Mouse (Mus musculus) midbrain, embryonic 10.5 days (tissue): ENCODE results near the gene Ptpra. TPM values are rescaled to one million over a fixed set of nuclear protein-coding genes. Genes with fewer than 3 reads are reported as not detected.

Source experiments
- DNase-seq: peaks from one replicate; pipeline ENCODE4 v3.0.0-alpha.2; 2017; ENCODE audit warnings: low spot score
- H3K27ac ChIP-seq: fragments of 300-500 bp; sonication (generic); replicated peaks from 2 replicates; pipeline ENCODE4 v1.5.1; 2016; ENCODE audit warnings: mild to moderate bottlenecking
- H3K27me3 ChIP-seq: fragments of 300-500 bp; sonication (generic); 2 replicates; pipeline ENCODE4 v1.6.1; 2016; ENCODE audit warnings: low read depth, mild to moderate bottlenecking; ENCODE audit not compliant: poor library complexity, severe bottlenecking
- H3K36me3 ChIP-seq: fragments of 300-500 bp; sonication (generic); 2 replicates; pipeline ENCODE4 v1.6.1; 2016; ENCODE audit warnings: mild to moderate bottlenecking, moderate library complexity
- H3K4me1 ChIP-seq: fragments of 300-500 bp; sonication (generic); 2 replicates; pipeline ENCODE4 v1.6.1; 2016
- H3K4me3 ChIP-seq: fragments of 300-500 bp; sonication (generic); 2 replicates; pipeline ENCODE4 v1.5.1; 2016; ENCODE audit warnings: mild to moderate bottlenecking, moderate library complexity
- H3K9me3 ChIP-seq: fragments of 300-500 bp; sonication (generic); replicated peaks from 2 replicates; pipeline ENCODE4 v1.6.1; 2016; ENCODE audit warnings: mild to moderate bottlenecking
- whole genome bisulfite sequencing: fragments of 180-500 bp; shearing (Covaris S2); methylation state at CpG from one replicate; pipeline ENCODE4 v1.1.7; 2016; 5-methylcytosine and 5-hydroxymethylcytosine counted together
- polyA plus RNA-seq: library from polyadenylated mRNA; unstranded; fragments of >200 nt; fragmentation: Nextera tagmentation; extraction: Ambion mirVana; gene quantifications from 2 replicates; pipeline ENCODE4 v1.2.1, GENCODE M21; 2016

The Ptpra gene
- polyA plus RNA-seq, 1 experiment from 2014 or later = 88.2 TPM

DNA sequence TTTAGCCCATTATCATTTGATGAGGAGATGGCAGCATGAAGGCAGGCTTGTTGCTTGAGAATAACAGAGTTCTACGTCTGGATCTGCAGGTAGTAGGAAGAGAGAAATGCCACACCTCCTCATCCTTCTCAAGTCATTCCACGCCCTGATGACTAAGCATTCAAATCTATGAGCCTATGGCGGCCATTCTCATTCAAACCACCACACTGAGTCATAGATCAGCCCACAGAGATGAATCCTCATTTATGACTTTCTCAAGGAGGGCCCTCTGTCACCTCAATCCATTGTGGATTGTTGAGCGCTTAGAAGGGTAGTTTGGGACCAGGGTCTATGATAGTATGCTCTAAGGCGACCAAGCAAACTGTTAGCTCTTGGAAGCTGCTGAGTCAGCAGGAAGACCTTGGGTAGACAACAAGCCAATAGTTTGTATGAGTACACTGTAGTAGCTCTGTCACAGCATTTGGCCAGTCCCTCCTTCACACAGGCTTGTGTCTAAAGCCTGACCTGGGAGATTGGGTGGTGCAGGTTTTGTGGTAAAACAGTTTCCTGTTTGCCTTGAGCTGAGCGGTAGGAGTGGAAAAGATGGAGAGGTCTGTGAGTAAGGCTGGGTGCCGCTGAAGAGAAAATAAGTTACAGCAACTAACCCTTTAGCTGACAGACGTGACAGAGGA lies 88.9 kb downstream of the Ptpra start:
- no peak for DNase-seq
- WGBS = 91% methylated on average over 8 of the region's 8 CpGs
- no peak overlapping the region for H3K4me3 ChIP-seq
- no peaks in the 10 kb centered on the region for H3K27me3 ChIP-seq
- no peaks in the 10 kb centered on the region for H3K4me1 ChIP-seq
- no peaks in the 10 kb centered on the region for H3K9me3 ChIP-seq
- H3K36me3 ChIP-seq = peaks cover 94% of the 10 kb centered on the region
- H3K27ac ChIP-seq = no peak overlapping the region

DNA sequence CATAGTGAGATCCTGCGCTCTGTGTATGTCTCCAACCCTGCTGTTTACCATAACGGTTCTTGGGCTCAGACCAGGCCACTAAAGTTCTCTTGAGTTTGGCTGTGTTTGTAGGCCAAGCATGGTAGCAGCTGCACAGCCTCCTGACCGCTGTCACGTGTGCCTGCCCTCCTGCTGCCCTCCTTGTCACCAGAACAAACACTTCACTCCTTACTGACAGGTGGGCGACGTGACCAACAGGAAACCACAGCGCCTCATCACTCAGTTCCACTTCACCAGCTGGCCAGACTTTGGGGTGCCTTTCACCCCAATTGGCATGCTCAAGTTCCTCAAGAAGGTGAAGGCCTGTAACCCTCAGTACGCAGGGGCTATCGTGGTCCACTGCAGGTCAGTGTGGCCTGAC lies 90.2 kb downstream of the Ptpra start:
- Histone ChIP-seq H3K36me3 (peaks cover 94% of the 10 kb centered on the region), H3K27me3 (no peaks in the 10 kb centered on the region), H3K4me3 (no peak overlapping the region), H3K27ac (no peak overlapping the region), H3K4me1 (no peaks in the 10 kb centered on the region), H3K9me3 (no peaks in the 10 kb centered on the region)
- WGBS = 94% methylated on average over 9 of the region's 9 CpGs
- DNase-seq = no peak

DNA sequence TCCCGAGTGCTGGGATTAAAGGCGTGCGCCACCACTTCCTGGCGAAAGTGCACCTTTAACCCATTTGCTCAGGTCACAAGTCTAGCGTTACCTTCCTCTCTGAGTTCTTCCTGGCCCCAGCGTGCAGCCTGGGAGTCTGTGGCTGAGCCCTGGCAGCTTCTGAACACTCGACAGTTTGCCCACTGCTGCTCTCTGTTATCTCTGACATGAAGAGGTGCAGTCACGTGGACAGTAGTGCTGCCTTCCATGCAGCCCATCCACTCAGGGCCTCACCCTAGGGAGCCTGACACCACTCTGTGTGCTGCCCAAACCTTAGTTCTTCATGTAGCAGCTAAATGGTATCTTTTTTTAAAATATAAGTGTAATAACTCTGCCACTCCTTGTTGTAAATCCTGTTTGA lies 96.9 kb downstream of the Ptpra start:
- WGBS = 91% methylated on average over 8 of the region's 8 CpGs
- H3K4me3 ChIP-seq = no peak overlapping the region
- H3K27me3 ChIP-seq = no peaks in the 10 kb centered on the region
- H3K9me3 ChIP-seq = no peaks in the 10 kb centered on the region
- no peak overlapping the region for H3K27ac ChIP-seq
- no peaks in the 10 kb centered on the region for H3K4me1 ChIP-seq
- DNase-seq = no peak
- peaks cover 94% of the 10 kb centered on the region for H3K36me3 ChIP-seq

DNA sequence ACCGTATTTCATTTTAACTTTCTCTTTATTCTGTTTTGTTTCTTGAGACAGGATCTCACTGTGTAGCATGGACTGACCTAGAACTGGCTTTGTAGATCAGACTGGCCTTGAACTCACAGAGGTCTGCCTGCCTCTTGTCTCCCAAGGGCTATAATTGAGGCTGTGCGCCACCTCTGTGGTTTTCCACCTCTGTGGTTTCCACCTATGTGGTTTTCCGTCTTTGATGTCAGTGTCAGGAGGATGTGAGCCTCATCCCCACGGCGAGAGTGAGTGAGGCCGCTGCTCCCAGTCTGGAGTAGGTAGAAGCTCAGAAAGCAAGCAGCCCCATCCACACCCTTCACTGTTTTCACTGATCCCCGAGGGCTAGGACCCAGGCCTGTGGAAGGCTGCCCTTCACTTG lies 104.8 kb downstream of the Ptpra start:
- Histone ChIP-seq H3K4me1 (no peaks in the 10 kb centered on the region), H3K36me3 (peaks cover 80% of the 10 kb centered on the region), H3K4me3 (no peak overlapping the region), H3K9me3 (no peaks in the 10 kb centered on the region), H3K27ac (no peak overlapping the region), H3K27me3 (no peaks in the 10 kb centered on the region)
- DNase-seq = no peak
- 90% methylated on average over 7 of the region's 7 CpGs for WGBS

DNA sequence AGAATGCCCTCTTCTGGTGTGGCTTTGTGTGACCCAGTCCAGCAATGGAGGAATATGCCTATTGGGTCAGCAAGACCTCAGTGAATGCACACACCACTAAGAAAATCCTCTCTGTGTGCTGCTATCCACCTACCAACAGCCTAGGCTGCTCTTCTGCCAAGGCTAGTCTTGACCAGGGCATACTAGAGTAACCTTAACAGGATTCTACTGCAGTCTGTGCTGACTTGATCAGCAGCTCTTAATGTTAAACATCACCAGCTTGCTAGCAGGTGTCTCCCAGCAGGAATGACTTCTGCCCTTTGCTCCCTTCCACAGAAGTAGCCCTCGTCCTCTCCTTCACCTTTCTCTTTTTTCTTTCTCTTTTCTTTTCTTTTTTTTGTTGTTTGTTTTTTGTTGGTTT lies 106.2 kb downstream of the Ptpra start:
- Histone ChIP-seq H3K9me3 (no peaks in the 10 kb centered on the region), H3K27me3 (no peaks in the 10 kb centered on the region), H3K36me3 (peaks cover 70% of the 10 kb centered on the region), H3K4me1 (no peaks in the 10 kb centered on the region), H3K4me3 (no peak overlapping the region), H3K27ac (no peak overlapping the region)
- DNase-seq = no peak
- WGBS = 93% methylated on average over 1 of the region's 1 CpGs

DNA sequence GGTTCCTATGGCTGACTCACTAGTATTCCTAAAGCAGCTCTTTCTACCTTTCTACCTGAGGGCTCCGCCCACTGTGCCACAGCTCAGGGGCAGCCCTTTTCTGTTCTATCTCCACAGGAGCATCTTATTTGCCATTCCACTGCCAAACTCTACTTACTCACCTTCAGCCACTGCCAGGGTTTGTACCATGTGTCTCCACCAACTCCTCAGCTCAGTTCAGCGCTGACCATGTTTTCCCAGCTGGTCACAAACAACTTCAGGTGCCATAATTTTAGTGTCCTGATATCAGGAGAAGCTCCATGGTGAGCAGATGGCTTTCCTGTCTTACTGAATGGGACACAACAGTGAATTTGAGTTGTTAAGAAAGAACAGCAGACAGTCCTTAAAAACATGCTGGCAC lies 107.4 kb downstream of the Ptpra start:
- Histone ChIP-seq H3K27ac (no peak overlapping the region), H3K4me1 (peaks cover under 1% of the 10 kb centered on the region), H3K36me3 (peaks cover 58% of the 10 kb centered on the region), H3K27me3 (no peaks in the 10 kb centered on the region), H3K4me3 (no peak overlapping the region), H3K9me3 (no peaks in the 10 kb centered on the region)
- no peak for DNase-seq
- WGBS = 95% methylated on average over 2 of the region's 2 CpGs

DNA sequence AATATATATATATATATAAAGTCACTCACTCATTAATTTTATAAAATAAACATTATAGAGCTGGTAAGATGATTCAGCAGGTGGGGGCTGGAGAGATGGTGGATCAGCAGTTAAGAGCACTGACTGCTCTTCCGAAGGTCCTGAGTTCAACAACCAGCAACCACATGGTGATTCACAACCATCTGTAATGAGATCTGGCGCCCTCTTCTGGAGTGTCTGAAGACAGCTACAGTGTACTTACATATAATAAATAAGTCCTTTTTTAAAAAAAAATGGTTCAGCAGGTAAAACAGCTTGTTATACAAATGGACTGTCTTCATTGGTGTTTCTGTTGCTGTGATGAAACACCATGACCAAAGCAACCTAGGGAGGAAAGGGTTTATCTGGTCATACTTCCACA lies 107.9 kb downstream of the Ptpra start:
- no peak for DNase-seq
- 75% methylated on average over 2 of the region's 2 CpGs for WGBS
- Histone ChIP-seq H3K27ac (no peak overlapping the region), H3K36me3 (peaks cover 52% of the 10 kb centered on the region), H3K9me3 (no peaks in the 10 kb centered on the region), H3K27me3 (no peaks in the 10 kb centered on the region), H3K4me1 (peaks cover 6% of the 10 kb centered on the region), H3K4me3 (no peak overlapping the region)

DNA sequence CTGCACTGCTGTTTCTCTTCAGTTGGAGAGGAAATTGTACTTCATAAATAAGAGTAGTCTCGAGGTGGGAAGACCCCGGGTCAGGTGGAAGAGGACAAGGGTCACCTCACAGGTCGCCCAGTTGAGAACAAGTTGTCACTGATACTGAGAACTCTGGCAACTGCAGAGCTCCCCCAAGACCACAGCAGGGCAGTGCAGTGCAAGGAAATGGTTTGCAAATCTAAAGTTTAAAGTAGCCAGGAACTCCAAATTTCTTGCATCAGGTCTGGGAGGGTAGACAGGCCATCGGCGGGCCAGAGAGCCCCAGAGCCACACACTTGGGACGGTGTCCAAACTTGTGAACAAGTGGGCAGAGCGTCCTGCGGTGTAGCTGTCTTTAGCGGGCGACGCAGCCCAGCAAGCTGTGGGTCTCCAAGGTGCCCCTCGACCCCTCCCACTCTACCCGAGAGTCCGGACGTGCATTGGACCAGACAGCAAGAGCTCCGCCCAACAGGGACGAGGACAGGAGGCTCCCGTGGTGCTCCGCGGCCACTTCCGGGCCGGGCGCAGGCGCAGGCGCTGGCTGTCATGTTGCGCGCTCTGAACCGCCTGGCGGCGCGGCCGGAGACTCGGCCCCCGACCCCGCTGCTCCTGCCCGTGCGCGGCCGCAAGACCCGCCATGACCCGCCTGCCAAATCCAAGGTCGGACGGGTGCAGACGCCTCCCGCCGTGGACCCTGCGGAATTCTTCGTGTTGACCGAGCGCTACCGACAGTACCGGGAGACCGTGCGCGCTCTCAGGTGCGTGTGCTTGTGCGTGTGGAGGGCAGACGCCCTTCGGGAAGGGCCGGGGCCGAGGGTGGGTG lies 113.4 kb downstream of the Ptpra start, which contains the start of gene Mrps26:
TSS of gene Mrps26 (plus strand) at position 531 of the 844 bp plus-strand sequence.
- WGBS = under 1% methylated on average over 61 of the region's 61 CpGs
- no peaks in the 10 kb centered on the region for H3K9me3 ChIP-seq
- peak within 1 kb of the TSS; percentile 84 for H3K4me3 ChIP-seq
- H3K36me3 ChIP-seq = peaks cover 27% of the 10 kb centered on the region
- peak within 1 kb of the TSS; percentile 86 for H3K27ac ChIP-seq
- H3K27me3 ChIP-seq = no peaks in the 10 kb centered on the region
- peak; percentile 93 for DNase-seq
- peaks cover 23% of the 10 kb centered on the region for H3K4me1 ChIP-seq

DNA sequence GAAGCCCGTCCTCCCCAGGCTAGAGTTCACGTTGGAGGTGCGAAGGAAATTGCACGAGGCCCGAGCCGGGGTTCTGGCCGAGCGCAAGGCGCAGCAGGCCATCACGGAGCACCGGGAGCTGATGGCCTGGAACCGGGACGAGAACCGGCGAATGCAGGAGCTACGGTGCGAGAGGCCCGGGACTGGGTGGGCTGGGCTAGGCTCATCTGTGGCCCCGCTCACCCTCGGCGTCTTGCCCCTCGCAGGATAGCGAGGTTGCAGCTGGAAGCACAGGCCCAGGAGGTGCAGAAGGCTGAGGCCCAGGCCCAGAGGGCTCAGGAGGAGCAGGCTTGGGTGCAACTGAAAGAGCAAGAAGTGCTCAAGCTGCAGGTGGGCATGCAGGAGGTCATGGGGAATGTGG lies 114.0 kb downstream of the Ptpra start:
- Histone ChIP-seq H3K27me3 (no peaks in the 10 kb centered on the region), H3K27ac (peak overlapping the region; percentile 86), H3K4me3 (peak overlapping the region; percentile 84), H3K4me1 (peaks cover 23% of the 10 kb centered on the region), H3K9me3 (no peaks in the 10 kb centered on the region), H3K36me3 (peaks cover 24% of the 10 kb centered on the region)
- DNase-seq = no peak
- WGBS = 1% methylated on average over 23 of the region's 23 CpGs

DNA sequence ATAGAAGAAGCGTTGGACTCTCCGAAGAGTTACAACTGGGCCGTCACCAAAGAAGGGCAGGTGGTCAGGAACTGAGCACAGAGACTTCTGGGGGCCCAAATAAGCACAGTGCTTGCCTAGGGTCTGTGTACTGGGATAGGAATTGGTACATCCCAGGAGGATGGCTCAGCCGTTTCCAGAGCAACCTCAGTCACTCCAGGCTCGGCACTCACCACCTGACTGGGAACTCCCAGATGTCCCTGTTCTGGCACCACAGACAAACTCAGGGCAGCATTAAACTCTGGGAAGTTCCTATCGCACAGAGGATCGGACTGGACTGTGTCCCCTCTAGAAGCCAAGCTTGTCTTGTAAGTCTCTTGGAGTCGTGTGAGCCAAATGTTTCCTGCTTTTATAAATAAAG lies 114.9 kb downstream of the Ptpra start:
- Histone ChIP-seq H3K9me3 (no peaks in the 10 kb centered on the region), H3K27me3 (no peaks in the 10 kb centered on the region), H3K4me1 (peaks cover 23% of the 10 kb centered on the region), H3K4me3 (peak overlapping the region; percentile 84), H3K27ac (no peak overlapping the region), H3K36me3 (peaks cover 24% of the 10 kb centered on the region)
- DNase-seq = no peak
- WGBS = 86% methylated on average over 8 of the region's 8 CpGs

DNA sequence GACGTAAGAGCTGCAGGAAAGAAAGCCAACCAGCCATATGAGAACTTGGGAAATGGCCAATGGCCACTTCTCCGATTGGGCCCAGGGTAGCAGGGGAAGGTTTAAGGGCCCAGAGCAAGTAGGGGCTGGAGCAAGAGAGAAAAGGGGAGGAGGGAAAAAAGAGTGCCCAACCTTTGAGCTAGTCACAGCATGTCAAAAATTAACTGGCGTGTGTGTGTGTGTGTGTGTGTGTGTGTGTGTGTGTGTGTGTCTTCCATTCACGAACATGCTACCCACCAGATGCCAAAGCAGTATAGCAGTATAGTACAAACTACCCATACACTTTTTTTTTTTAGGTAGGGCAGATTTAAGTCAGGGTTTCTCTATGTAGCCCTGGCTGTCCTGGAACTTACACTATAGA lies 118.8 kb downstream of the Ptpra start:
- Histone ChIP-seq H3K9me3 (no peaks in the 10 kb centered on the region), H3K4me1 (peaks cover 12% of the 10 kb centered on the region), H3K27me3 (peaks cover 9% of the 10 kb centered on the region), H3K27ac (no peak overlapping the region), H3K4me3 (no peak overlapping the region), H3K36me3 (peaks cover 24% of the 10 kb centered on the region)
- DNase-seq = no peak
- WGBS = 85% methylated on average over 4 of the region's 4 CpGs

DNA sequence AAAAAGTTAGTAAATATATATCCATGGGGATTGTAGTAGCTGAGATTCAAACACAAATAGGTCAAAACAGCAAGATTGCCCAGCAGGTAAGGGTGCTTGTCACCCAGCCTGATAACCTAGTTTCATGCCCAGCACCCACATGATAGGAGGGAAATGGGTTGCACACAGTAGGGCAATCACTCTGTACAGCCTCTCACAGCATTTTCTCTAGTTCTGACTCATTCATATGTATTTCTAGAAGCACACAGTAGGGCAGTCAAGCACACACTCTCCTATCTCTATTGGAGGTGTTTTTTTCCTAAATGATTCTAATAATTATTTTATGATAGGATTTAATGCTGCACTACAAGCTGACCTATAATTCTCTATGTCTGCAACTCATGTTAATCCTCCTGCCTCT lies 119.8 kb downstream of the Ptpra start:
- Histone ChIP-seq H3K9me3 (no peaks in the 10 kb centered on the region), H3K36me3 (peaks cover 22% of the 10 kb centered on the region), H3K4me3 (no peak overlapping the region), H3K4me1 (peaks cover 2% of the 10 kb centered on the region), H3K27me3 (peaks cover 18% of the 10 kb centered on the region), H3K27ac (no peak overlapping the region)
- no peak for DNase-seq

DNA sequence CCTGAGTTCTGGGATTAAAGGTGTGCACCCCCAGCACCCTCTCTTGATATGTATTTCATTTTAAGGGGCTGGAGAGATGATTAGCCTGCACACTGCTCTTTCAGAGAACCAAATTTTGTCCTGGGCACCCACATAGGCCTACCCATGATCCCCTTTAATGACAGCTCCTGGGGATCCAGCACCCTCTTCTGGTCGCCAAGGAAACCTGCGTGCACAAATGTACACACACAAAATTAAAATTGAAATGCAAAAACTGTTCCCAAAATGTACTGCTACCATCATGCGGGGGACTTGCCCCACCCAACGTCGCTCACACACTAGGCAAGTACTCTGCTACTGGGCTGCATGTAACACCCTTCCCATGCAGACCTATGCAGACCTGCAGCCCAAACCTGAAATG lies 124.9 kb downstream of the Ptpra start:
- no peak overlapping the region for H3K4me3 ChIP-seq
- H3K9me3 ChIP-seq = no peaks in the 10 kb centered on the region
- no peak for DNase-seq
- peaks cover 69% of the 10 kb centered on the region for H3K27me3 ChIP-seq
- peaks cover 22% of the 10 kb centered on the region for H3K4me1 ChIP-seq
- H3K36me3 ChIP-seq = no peaks in the 10 kb centered on the region
- 86% methylated on average over 5 of the region's 5 CpGs for WGBS
- H3K27ac ChIP-seq = no peak overlapping the region
